Mouse (Mus musculus): Measurements from ENCODE around the gene Glt8d2.

DNA sequence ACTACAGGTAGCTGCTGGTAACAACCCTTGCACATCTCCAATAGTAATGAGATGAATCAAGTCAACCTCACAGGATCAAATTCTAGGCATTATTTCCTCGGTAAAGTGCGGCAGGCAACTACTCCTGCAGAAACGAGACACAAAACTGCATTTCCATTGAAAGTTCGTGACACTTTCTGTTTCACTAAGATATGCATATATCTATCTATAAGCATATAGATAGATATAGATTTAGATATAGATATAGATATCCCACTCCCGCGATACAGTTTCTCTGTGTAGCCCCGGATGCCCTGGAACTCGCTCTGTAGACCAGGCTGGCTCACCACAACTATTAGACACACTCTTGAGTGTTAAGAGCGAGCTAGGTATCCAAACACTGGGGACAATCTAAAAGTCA lies 68.2 kb downstream of the Glt8d2 start:
- no peak for TF ChIP-seq CTCF (IDR thresholded peaks at IDR 0.05; ENCODE audit: control insufficient read depth, insufficient read depth, low read length)
- no peak for TF ChIP-seq POLR2A (IDR thresholded peaks at IDR 0.05; ENCODE audit: borderline replicate concordance, control insufficient read depth, low read depth, low read length)

Data from bone marrow, adult 2 months (tissue).